Mouse (Mus musculus): ENCODE measurements around the gene Nfasc.

Nfasc gene

GRCm38 (mm10) chr1:132732307-132732706, 9.3 kb downstream of the Nfasc start:
- no peak for DNase-seq (ENCODE audit: low spot score in 2 of 2)

- no peak for DNase-seq (ENCODE audit: low spot score in 2 of 2)
Measured at GRCm38 (mm10) chr1:132727548-132727947, 14.0 kb downstream of the Nfasc start.

GRCm38 (mm10) chr1:132722362-132722761, 19.2 kb downstream of the Nfasc start:
- no peak for DNase-seq (ENCODE audit: low spot score in 2 of 2)

- no peak for DNase-seq (ENCODE audit: low spot score in 2 of 2)
Measured at GRCm38 (mm10) chr1:132721266-132721665, 20.3 kb downstream of the Nfasc start.

GRCm38 (mm10) chr1:132718225-132718624, 23.4 kb downstream of the Nfasc start:
- no peak for DNase-seq (ENCODE audit: low spot score in 2 of 2)

- no peak for DNase-seq (ENCODE audit: low spot score in 2 of 2)
Measured at GRCm38 (mm10) chr1:132715044-132715443, 26.6 kb downstream of the Nfasc start.

- no peak for DNase-seq (ENCODE audit: low spot score in 2 of 2)
Measured at GRCm38 (mm10) chr1:132709419-132709818, 32.2 kb downstream of the Nfasc start.

- no peak for DNase-seq (ENCODE audit: low spot score in 2 of 2)
Measured at GRCm38 (mm10) chr1:132707301-132707700, 34.3 kb downstream of the Nfasc start.

- no peak for DNase-seq (ENCODE audit: low spot score in 2 of 2)
Measured at GRCm38 (mm10) chr1:132703467-132703866, 38.1 kb downstream of the Nfasc start.

GRCm38 (mm10) chr1:132696926-132697325, 44.7 kb downstream of the Nfasc start:
- DNase-seq (ENCODE audit: low spot score in 2 of 2) = no peak

GRCm38 (mm10) chr1:132696232-132696631, 45.4 kb downstream of the Nfasc start:
- DNase-seq (ENCODE audit: low spot score in 2 of 2) = no peak

GRCm38 (mm10) chr1:132694007-132694406, 47.6 kb downstream of the Nfasc start:
- DNase-seq (ENCODE audit: low spot score in 2 of 2) = no peak

- no peak for DNase-seq (ENCODE audit: low spot score in 2 of 2)
Measured at GRCm38 (mm10) chr1:132689181-132689580, 52.4 kb downstream of the Nfasc start.

- no peak for DNase-seq (ENCODE audit: low spot score in 2 of 2)
Measured at GRCm38 (mm10) chr1:132678935-132679334, 62.7 kb downstream of the Nfasc start.

- DNase-seq (ENCODE audit: low spot score in 2 of 2) = peak in 1 of 2 experiments; percentile 3
Measured at GRCm38 (mm10) chr1:132678076-132678475, 63.5 kb downstream of the Nfasc start.

- DNase-seq (ENCODE audit: low spot score in 2 of 2) = no peak
Measured at GRCm38 (mm10) chr1:132672704-132673103, 68.9 kb downstream of the Nfasc start.

GRCm38 (mm10) chr1:132669200-132669599, 72.4 kb downstream of the Nfasc start:
- DNase-seq (ENCODE audit: low spot score in 2 of 2) = peak in 1 of 2 experiments; percentile 11

- no peak for DNase-seq (ENCODE audit: low spot score in 2 of 2)
Measured at GRCm38 (mm10) chr1:132660354-132660753, 81.2 kb downstream of the Nfasc start.

- no peak for DNase-seq (ENCODE audit: low spot score in 2 of 2)
Measured at GRCm38 (mm10) chr1:132659604-132660003, 82.0 kb downstream of the Nfasc start.

GRCm38 (mm10) chr1:132655611-132656010, 86.0 kb downstream of the Nfasc start:
- no peak for DNase-seq (ENCODE audit: low spot score in 2 of 2)

GRCm38 (mm10) chr1:132654769-132655168, 86.8 kb downstream of the Nfasc start:
- DNase-seq (ENCODE audit: low spot score in 2 of 2) = no peak

GRCm38 (mm10) chr1:132653841-132654457, 87.6 kb downstream of the Nfasc start:
- no peak for DNase-seq (ENCODE audit: low spot score in 2 of 2)

GRCm38 (mm10) chr1:132653161-132653560, 88.4 kb downstream of the Nfasc start:
- DNase-seq (ENCODE audit: low spot score in 2 of 2) = no peak

- no peak for DNase-seq (ENCODE audit: low spot score in 2 of 2)
Measured at GRCm38 (mm10) chr1:132650680-132651079, 90.9 kb downstream of the Nfasc start.

All from heart, adult 9 months (tissue).